Mouse (Mus musculus): ENCODE data around the gene Ntf3. TPM values are rescaled to one million over a fixed set of nuclear protein-coding genes. Genes with fewer than 3 reads are reported as not detected.

Ntf3 gene
- total RNA-seq (2014; fragmentation: Nextera tagmentation): not detected in 2 replicates
- total RNA-seq (2017): not detected in 2 replicates

- no peak for ATAC-seq (replicated peaks; ENCODE audit: low FRiP score, low TSS enrichment, poor library complexity, severe bottlenecking)
Observed at GRCm38 (mm10) chr6:126166548-126167207, at the start of gene Ntf3. Gene Ntf3 (minus strand): TSS chr6:126166910.

GRCm38 (mm10) chr6:126213330-126213729, 46.6 kb upstream of the Ntf3 start:
- no peak for ATAC-seq (replicated peaks; ENCODE audit: low FRiP score, low TSS enrichment, poor library complexity, severe bottlenecking)

- no peak for ATAC-seq (replicated peaks; ENCODE audit: low FRiP score, low TSS enrichment, poor library complexity, severe bottlenecking)
Observed at GRCm38 (mm10) chr6:126203366-126203765, 36.7 kb upstream of the Ntf3 start.

- ATAC-seq (replicated peaks; ENCODE audit: low FRiP score, low TSS enrichment, poor library complexity, severe bottlenecking): no peak
Observed at GRCm38 (mm10) chr6:126202959-126203358, 36.2 kb upstream of the Ntf3 start.

GRCm38 (mm10) chr6:126201721-126202120, 35.0 kb upstream of the Ntf3 start:
- no peak for ATAC-seq (replicated peaks; ENCODE audit: low FRiP score, low TSS enrichment, poor library complexity, severe bottlenecking)

GRCm38 (mm10) chr6:126199916-126200315, 33.2 kb upstream of the Ntf3 start:
- no peak for ATAC-seq (replicated peaks; ENCODE audit: low FRiP score, low TSS enrichment, poor library complexity, severe bottlenecking)

GRCm38 (mm10) chr6:126194760-126195159, 28.1 kb upstream of the Ntf3 start:
- no peak for ATAC-seq (replicated peaks; ENCODE audit: low FRiP score, low TSS enrichment, poor library complexity, severe bottlenecking)

- no peak for ATAC-seq (replicated peaks; ENCODE audit: low FRiP score, low TSS enrichment, poor library complexity, severe bottlenecking)
Observed at GRCm38 (mm10) chr6:126190218-126190871, 23.6 kb upstream of the Ntf3 start.

- ATAC-seq (replicated peaks; ENCODE audit: low FRiP score, low TSS enrichment, poor library complexity, severe bottlenecking): no peak
Observed at GRCm38 (mm10) chr6:126187400-126187799, 20.7 kb upstream of the Ntf3 start.

- no peak for ATAC-seq (replicated peaks; ENCODE audit: low FRiP score, low TSS enrichment, poor library complexity, severe bottlenecking)
Observed at GRCm38 (mm10) chr6:126186116-126186515, 19.4 kb upstream of the Ntf3 start.

GRCm38 (mm10) chr6:126172071-126172470, 5.4 kb upstream of the Ntf3 start:
- no peak for ATAC-seq (replicated peaks; ENCODE audit: low FRiP score, low TSS enrichment, poor library complexity, severe bottlenecking)

GRCm38 (mm10) chr6:126170772-126171171, 4.1 kb upstream of the Ntf3 start:
- no peak for ATAC-seq (replicated peaks; ENCODE audit: low FRiP score, low TSS enrichment, poor library complexity, severe bottlenecking)

GRCm38 (mm10) chr6:126167731-126168130, 1.0 kb upstream of the Ntf3 start:
- no peak for ATAC-seq (replicated peaks; ENCODE audit: low FRiP score, low TSS enrichment, poor library complexity, severe bottlenecking)

- no peak for ATAC-seq (replicated peaks; ENCODE audit: low FRiP score, low TSS enrichment, poor library complexity, severe bottlenecking)
Observed at GRCm38 (mm10) chr6:126167208-126167590, 489 bp upstream of the Ntf3 start.

GRCm38 (mm10) chr6:126165591-126166155, 1.0 kb downstream of the Ntf3 start:
- ATAC-seq (replicated peaks; ENCODE audit: low FRiP score, low TSS enrichment, poor library complexity, severe bottlenecking): no peak

- no peak for ATAC-seq (replicated peaks; ENCODE audit: low FRiP score, low TSS enrichment, poor library complexity, severe bottlenecking)
Observed at GRCm38 (mm10) chr6:126164781-126165180, 1.9 kb downstream of the Ntf3 start.

GRCm38 (mm10) chr6:126163861-126164755, 2.6 kb downstream of the Ntf3 start:
- no peak for ATAC-seq (replicated peaks; ENCODE audit: low FRiP score, low TSS enrichment, poor library complexity, severe bottlenecking)

GRCm38 (mm10) chr6:126163181-126163621, 3.5 kb downstream of the Ntf3 start:
- ATAC-seq (replicated peaks; ENCODE audit: low FRiP score, low TSS enrichment, poor library complexity, severe bottlenecking): no peak

- ATAC-seq (replicated peaks; ENCODE audit: low FRiP score, low TSS enrichment, poor library complexity, severe bottlenecking): no peak
Observed at GRCm38 (mm10) chr6:126162351-126162758, 4.4 kb downstream of the Ntf3 start.
